Mouse (Mus musculus): ENCODE data around the gene C130074G19Rik. TPM values are rescaled to one million over a fixed set of nuclear protein-coding genes. Genes with fewer than 3 reads are reported as not detected.
A peak's percentile ranks its signal among the peaks of the same experiment; 100 is the strongest.

The C130074G19Rik gene
- polyA plus RNA-seq, 1 experiment from 2014 or later, result 1.1 TPM

DNA sequence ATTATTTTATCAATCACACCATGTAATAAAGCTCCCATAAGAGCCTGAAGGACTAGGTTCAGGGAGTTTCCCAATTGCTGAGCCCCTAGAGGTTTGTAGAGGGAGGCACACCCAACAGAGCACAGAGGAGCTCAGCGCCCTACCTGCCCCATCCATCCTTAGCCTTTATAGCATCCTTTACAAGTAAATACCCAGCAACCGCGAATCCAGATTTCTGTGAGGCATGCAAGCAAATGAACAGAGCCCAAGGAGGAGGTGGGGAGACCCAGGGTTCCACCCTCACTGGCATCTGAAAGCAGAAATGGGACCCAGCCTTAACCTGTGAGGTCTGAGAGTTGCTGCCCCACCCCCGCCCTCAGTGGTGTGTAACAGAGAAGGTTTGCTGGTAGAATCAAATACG, 46.7 kb downstream of the C130074G19Rik start:
- Histone ChIP-seq H3K36me3 (peaks cover 58% of the 10 kb centered on the region), H3K27ac (no peak overlapping the region), H3K9ac (replicated peaks) (no peak overlapping the region), H3K4me2 (no peak overlapping the region), H3K27me3 (no peaks in the 10 kb centered on the region), H3K4me3 (replicated peaks) (no peak overlapping the region), H3K4me1 (replicated peaks) (no peaks in the 10 kb centered on the region), H3K9me3 (no peaks in the 10 kb centered on the region)
- no peak for ATAC-seq (ENCODE audit: insufficient number of reproducible peaks, insufficient read depth, low FRiP score, low TSS enrichment, low read depth)
- 76% methylated on average over 5 of the region's 5 CpGs for WGBS

- Histone ChIP-seq H3K27ac (no peak overlapping the region), H3K4me1 (replicated peaks) (no peaks in the 10 kb centered on the region), H3K4me2 (no peak overlapping the region), H3K4me3 (replicated peaks) (no peak overlapping the region), H3K27me3 (no peaks in the 10 kb centered on the region), H3K36me3 (peaks cover 65% of the 10 kb centered on the region), H3K9me3 (0 out of 2 replicates have a peak, but pooled peaks cover 4% of the 10 kb centered on the region), H3K9ac (replicated peaks) (no peak overlapping the region)
- ATAC-seq (ENCODE audit: insufficient number of reproducible peaks, insufficient read depth, low FRiP score, low TSS enrichment, low read depth), result no peak
- WGBS, result 93% methylated on average over 7 of the region's 7 CpGs
These were observed 49.5 kb downstream of the C130074G19Rik start for GRCm38 (mm10) chr1:184833499-184833898.

GRCm38 (mm10) chr1:184832211-184832610, 50.8 kb downstream of the C130074G19Rik start:
- WGBS, result 78% methylated on average over 10 of the region's 10 CpGs

GRCm38 (mm10) chr1:184829897-184830296, 53.1 kb downstream of the C130074G19Rik start:
- Histone ChIP-seq H3K9ac (replicated peaks) (no peak overlapping the region), H3K27ac (0 out of 2 replicates have a peak overlapping the region, but pooled peaks have one; percentile 25), H3K4me2 (no peak overlapping the region), H3K36me3 (peaks cover 51% of the 10 kb centered on the region), H3K4me3 (replicated peaks) (no peak overlapping the region), H3K27me3 (no peaks in the 10 kb centered on the region), H3K4me1 (replicated peaks) (no peaks in the 10 kb centered on the region), H3K9me3 (0 out of 2 replicates have a peak, but pooled peaks cover 4% of the 10 kb centered on the region)
- no peak for ATAC-seq (ENCODE audit: insufficient number of reproducible peaks, insufficient read depth, low FRiP score, low TSS enrichment, low read depth)
- WGBS, result 82% methylated on average over 8 of the region's 8 CpGs

More at GRCm38 (mm10) chr1:184832211-184832610, 50.8 kb downstream of the C130074G19Rik start:
- H3K9ac ChIP-seq (replicated peaks), result no peak overlapping the region
- H3K36me3 ChIP-seq, result peaks cover 65% of the 10 kb centered on the region
- H3K4me3 ChIP-seq (replicated peaks), result no peak overlapping the region
- no peak overlapping the region for H3K4me2 ChIP-seq
- 0 out of 2 replicates have a peak, but pooled peaks cover 4% of the 10 kb centered on the region for H3K9me3 ChIP-seq
- ATAC-seq (ENCODE audit: insufficient number of reproducible peaks, insufficient read depth, low FRiP score, low TSS enrichment, low read depth), result no peak
- no peaks in the 10 kb centered on the region for H3K4me1 ChIP-seq (replicated peaks)
- H3K27ac ChIP-seq, result no peak overlapping the region
- no peaks in the 10 kb centered on the region for H3K27me3 ChIP-seq

- Histone ChIP-seq H3K4me2 (peak overlapping the region; percentile 27), H3K4me1 (replicated peaks) (peaks cover 6% of the 10 kb centered on the region; the same call in 1 of the 2 replicates), H3K27me3 (no peaks in the 10 kb centered on the region), H3K9me3 (0 out of 2 replicates have a peak, but pooled peaks cover 4% of the 10 kb centered on the region), H3K9ac (replicated peaks) (no peak overlapping the region), H3K36me3 (peaks cover 32% of the 10 kb centered on the region), H3K27ac (no peak overlapping the region), H3K4me3 (replicated peaks) (no peak overlapping the region)
- 31% methylated on average over 23 of the region's 23 CpGs for WGBS
- no peak for ATAC-seq (ENCODE audit: insufficient number of reproducible peaks, insufficient read depth, low FRiP score, low TSS enrichment, low read depth)
These were observed 55.8 kb downstream of the C130074G19Rik start for GRCm38 (mm10) chr1:184827175-184827701.

- peaks cover 6% of the 10 kb centered on the region; the same call in 1 of the 2 replicates for H3K4me1 ChIP-seq (replicated peaks)
- H3K9me3 ChIP-seq, result 0 out of 2 replicates have a peak, but pooled peaks cover under 1% of the 10 kb centered on the region
- no peak overlapping the region for H3K9ac ChIP-seq (replicated peaks)
- H3K36me3 ChIP-seq, result peaks cover 24% of the 10 kb centered on the region
- no peak overlapping the region for H3K4me3 ChIP-seq (replicated peaks)
- H3K27ac ChIP-seq, result no peak overlapping the region
- H3K4me2 ChIP-seq, result no peak overlapping the region; the same call in 1 of the 2 replicates
- no peak for ATAC-seq (ENCODE audit: insufficient number of reproducible peaks, insufficient read depth, low FRiP score, low TSS enrichment, low read depth)
- H3K27me3 ChIP-seq, result no peaks in the 10 kb centered on the region
- 28% methylated on average over 11 of the region's 11 CpGs for WGBS
These were observed 57.9 kb downstream of the C130074G19Rik start for GRCm38 (mm10) chr1:184825093-184825492.

DNA sequence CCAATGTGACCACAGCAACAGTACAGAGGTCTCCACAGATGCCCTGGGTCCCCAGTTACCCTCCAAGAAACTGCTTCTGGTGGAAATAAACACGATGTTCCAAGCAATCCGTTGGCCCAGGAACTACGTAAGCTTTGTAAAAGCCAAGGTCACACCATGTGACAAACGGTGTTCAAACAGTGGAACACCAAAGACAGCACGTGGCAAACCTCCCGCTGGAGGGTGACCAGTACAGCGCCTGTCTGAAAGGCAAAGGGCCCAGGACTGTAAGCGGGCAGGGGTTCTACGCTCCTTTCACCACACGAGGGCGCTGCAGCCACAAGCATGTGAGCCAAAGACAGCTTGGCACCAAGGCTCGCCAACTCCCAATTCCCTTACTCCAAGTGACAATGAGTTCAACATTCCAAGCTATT, 58.6 kb downstream of the C130074G19Rik start:
- H3K4me2 ChIP-seq, result no peak overlapping the region; the same call in 1 of the 2 replicates

DNA sequence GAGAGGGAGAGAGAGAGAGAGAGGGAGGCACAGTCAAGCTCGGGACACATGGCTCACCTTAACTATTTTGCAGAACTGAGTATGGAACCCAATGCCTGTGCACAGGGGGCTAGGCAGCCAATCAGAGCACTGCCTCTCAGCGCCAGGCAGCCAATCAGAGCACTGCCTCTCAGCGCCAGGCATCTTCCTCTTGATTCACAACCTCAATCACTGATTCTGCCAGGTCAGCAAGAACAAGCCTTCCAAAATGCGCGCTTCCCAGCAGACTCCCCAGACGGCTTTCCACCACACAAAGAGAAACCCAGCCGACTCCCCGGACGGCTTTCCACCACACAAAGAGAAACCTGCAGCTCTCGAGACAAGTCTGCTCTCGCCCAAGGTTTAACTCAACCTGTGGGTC, 60.3 kb downstream of the C130074G19Rik start:
- no peak for ATAC-seq (ENCODE audit: insufficient number of reproducible peaks, insufficient read depth, low FRiP score, low TSS enrichment, low read depth)
- WGBS, result 10% methylated on average over 11 of the region's 11 CpGs
- Histone ChIP-seq H3K9me3 (no peaks in the 10 kb centered on the region), H3K27me3 (no peaks in the 10 kb centered on the region), H3K4me1 (replicated peaks) (peaks cover 6% of the 10 kb centered on the region; the same call in 1 of the 2 replicates), H3K36me3 (peaks cover 34% of the 10 kb centered on the region), H3K4me2 (peak overlapping the region; percentile 50), H3K27ac (no peak overlapping the region), H3K4me3 (replicated peaks) (0 out of 2 replicates have a peak overlapping the region, but pooled peaks have one; percentile 20), H3K9ac (replicated peaks) (no peak overlapping the region)

More for the DNA sequence above, 58.6 kb downstream of the C130074G19Rik start:
- no peak overlapping the region for H3K9ac ChIP-seq (replicated peaks)
- peak; percentile 67 for ATAC-seq (ENCODE audit: insufficient number of reproducible peaks, insufficient read depth, low FRiP score, low TSS enrichment, low read depth)
- H3K9me3 ChIP-seq, result no peaks in the 10 kb centered on the region
- no peak overlapping the region for H3K4me3 ChIP-seq (replicated peaks)
- H3K27me3 ChIP-seq, result no peaks in the 10 kb centered on the region
- H3K4me1 ChIP-seq (replicated peaks), result peaks cover 6% of the 10 kb centered on the region; the same call in 1 of the 2 replicates
- no peak overlapping the region for H3K27ac ChIP-seq
- H3K36me3 ChIP-seq, result peaks cover 23% of the 10 kb centered on the region
- 4% methylated on average over 12 of the region's 12 CpGs for WGBS

MicroRNAs encoded within 50 kb of the gene (microRNA counts, 519-probe panel; counts per million panel counts)
- microRNA mmu-miR-1981, result not detected

Small RNA genes lying within 50 kb of the gene (microRNA-seq; reads per million reads assigned to microRNA genes)
- gene Mir1981, result 96.7 reads per million, percentile 51 among the genes with 10 or more reads in this experiment

Other genes starting within 250 kb of the C130074G19Rik start
- gene Hlx, start 150.6 kb downstream of the C130074G19Rik start, polyA plus RNA-seq (2016; fragmentation: Nextera tagmentation; extraction: Ambion mirVana), result 24.1 and 26.8 TPM in 2 replicates
- 0.17 TPM in 1 of 2 replicates, not detected in the other for gene Marc1, start 71.9 kb downstream of the C130074G19Rik start, polyA plus RNA-seq (2016; fragmentation: Nextera tagmentation; extraction: Ambion mirVana)
- gene Marc2, start 36.8 kb downstream of the C130074G19Rik start, polyA plus RNA-seq (2016; fragmentation: Nextera tagmentation; extraction: Ambion mirVana), result 124 and 136 TPM in 2 replicates
- 3.8 TPM in 2 replicates for gene Mark1, start 116.4 kb upstream of the C130074G19Rik start, polyA plus RNA-seq (2016; fragmentation: Nextera tagmentation; extraction: Ambion mirVana)

All from limb, embryonic 12.5 days (tissue).